Mouse (Mus musculus) megakaryocyte progenitor cell, adult 5-6 weeks (primary cell): Measurements from ENCODE around the gene Gm5678. TPM values are rescaled to one million over a fixed set of nuclear protein-coding genes. Genes with fewer than 3 reads are reported as not detected.
A peak's percentile ranks its signal among the peaks of the same experiment; 100 is the strongest.
"Not testable (repeated sequence)": the region's sequence is repeated elsewhere in the genome, so short reads cannot be mapped to it uniquely, and the experiment has no call there.

Experiments used
- ATAC-seq: replicated peaks from 2 replicates; pipeline ENCODE4 v1.8.0; 2016; ENCODE audit warnings: mild to moderate bottlenecking, moderate TSS enrichment, inconsistent platforms; ENCODE audit not compliant: poor library complexity
- total RNA-seq, 2 experiments: library from RNA; stranded (forward) in 1 of 2; stranded (reverse) in 1 of 2; fragments of 157-497, 149-512 nt in 1 of 2; fragments of 200-1000 nt in 1 of 2; gene quantifications; 2 replicates each; pipeline versions ENCODE4 v1.2.3 to v1.2.4; 2015 to 2017

Gm5678 gene
- total RNA-seq, 2 experiments from 2014 or later, result not detected

DNA sequence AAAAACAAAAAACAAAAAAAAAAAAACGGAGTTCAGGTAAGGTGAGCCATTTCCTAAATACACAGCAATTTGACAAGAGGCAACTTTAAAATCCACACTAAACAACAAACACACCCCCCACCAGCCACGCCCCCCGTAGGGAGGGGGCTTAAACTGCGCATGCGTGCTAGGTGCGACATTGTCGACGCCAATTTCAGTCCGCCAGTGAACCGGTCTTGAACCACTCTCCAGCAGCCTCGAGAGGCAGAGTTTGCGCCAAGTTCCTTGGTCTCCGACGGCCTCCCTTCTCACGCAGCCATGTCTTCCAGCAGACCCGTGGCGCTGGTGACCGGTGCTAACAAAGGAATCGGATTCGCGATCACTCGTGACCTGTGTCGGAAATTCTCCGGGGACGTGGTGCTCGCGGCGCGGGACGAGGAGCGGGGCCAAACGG lies 20.2 kb upstream of the Gm5678 start:
- peak; percentile 63 for ATAC-seq

DNA sequence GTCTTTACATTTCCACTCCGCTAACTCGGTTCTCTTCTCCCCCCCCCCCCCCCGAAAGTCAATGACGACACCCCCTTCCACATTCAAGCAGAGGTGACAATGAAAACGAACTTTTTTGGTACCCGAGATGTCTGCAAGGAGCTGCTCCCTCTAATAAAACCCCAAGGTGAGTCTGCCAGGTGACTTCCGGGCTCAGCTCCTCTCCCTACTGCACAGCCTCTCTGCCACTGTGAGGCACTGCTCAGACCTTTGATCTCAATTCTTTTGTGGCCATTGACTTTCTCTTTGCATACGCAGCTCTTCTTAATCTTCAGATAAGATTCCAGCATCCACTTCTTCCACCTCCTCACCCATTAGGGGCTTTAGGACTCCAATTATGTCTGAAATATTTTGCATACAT lies 19.2 kb upstream of the Gm5678 start:
- no peak for ATAC-seq

DNA sequence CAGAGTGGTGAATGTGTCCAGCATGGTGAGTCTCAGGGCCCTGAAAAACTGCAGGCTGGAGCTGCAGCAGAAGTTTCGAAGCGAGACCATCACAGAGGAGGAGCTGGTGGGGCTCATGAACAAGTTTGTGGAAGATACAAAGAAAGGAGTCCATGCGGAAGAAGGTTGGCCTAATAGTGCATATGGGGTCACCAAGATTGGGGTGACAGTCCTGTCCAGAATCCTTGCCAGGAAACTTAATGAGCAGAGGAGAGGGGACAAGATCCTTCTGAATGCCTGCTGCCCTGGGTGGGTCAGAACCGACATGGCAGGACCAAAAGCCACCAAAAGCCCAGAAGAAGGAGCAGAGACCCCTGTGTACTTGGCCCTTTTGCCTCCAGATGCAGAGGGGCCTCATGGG lies 18.1 kb upstream of the Gm5678 start:
- ATAC-seq, result no peak

DNA sequence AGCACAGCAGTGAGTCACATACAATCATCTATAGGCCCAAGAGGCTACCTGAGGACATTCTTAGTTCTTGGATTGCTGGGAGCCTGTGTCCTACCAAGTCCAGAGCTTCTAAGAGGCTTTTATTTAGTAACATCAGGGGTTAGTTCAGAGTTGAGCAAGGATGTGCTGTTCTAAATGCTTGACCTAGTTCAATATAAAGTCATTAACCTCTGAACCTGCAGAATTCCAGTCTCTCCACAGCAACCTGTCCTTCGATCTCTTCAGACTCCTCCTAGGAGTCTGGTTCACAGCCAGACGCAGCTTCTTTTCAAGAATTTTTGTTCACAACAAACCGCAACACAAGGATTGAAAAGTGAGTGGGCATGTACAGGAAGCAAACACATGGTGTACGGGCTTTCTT lies 16.9 kb upstream of the Gm5678 start:
- no peak for ATAC-seq

DNA sequence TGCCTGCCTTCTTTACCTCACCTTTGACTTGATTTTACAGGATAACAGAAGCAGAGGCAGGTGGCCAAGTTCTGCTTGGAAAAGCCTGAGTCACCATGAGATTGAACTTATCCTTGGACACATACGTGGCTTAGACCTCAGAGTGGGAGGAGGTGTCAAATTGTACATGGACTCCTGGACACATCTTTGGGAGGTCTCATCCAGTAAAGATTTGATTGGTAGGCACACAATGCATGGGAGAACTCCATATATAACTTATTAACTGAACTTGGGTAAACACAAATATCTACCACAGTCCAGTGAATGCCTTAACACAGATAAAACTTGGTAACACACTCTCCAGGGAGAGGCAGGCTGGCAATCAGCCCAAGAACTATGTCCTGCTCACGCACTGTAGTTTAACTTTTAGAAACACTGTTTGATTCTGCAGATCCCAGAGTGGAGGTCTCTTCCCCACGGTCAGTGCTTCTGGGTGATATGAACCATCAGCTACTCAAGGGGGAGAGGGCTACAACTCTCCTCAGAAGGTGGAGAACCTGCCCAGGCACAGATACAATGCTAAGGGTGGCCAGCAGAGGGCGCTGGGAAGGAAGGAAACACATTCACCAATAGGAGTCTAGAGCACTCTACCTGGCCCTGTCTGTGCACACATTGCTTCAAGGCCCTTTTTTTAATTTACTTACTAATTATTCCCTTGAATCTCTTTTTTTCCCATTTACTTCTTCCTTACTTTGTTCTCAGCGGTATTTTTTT lies 12.6 kb upstream of the Gm5678 start:
- ATAC-seq, result peak; percentile 98

DNA sequence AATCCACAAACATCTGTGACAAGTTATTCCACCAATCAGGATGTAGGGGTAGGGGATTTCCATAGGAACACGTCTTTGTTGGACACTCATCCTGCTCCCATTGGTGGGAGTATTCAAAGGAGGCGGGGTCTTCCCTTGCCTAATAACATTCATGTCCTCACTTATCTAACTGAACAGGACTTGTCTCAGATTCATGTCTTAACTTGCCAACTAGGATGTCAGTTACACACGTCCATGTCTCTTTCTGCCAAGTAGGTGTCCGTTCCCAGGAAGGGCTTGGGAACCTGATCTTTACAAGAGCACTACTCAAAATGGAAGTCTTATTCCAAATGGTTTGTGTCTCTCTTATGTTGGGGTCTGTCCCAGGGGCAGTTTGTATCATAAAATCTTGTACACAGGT lies 4.1 kb upstream of the Gm5678 start:
- not testable (repeated sequence) for ATAC-seq

DNA sequence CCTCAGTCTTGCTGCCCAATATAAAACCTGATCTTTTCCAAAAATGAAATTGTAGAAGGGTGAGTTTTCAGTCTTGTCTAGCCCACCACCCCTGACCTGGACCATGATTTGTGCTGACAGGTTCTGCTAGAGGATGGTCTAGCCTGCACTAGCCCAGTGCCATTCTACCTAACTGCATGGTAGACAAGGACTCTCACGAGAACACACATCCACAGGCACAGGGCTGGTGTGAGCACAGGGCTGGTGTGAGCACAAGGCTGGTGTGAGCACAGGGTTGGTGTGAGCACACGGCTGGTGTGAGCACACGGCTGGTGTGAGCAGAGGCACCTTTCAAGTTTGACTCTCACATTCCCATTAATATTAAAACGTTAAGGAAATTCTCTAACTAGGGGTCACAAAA lies 3.2 kb upstream of the Gm5678 start:
- no peak for ATAC-seq

DNA sequence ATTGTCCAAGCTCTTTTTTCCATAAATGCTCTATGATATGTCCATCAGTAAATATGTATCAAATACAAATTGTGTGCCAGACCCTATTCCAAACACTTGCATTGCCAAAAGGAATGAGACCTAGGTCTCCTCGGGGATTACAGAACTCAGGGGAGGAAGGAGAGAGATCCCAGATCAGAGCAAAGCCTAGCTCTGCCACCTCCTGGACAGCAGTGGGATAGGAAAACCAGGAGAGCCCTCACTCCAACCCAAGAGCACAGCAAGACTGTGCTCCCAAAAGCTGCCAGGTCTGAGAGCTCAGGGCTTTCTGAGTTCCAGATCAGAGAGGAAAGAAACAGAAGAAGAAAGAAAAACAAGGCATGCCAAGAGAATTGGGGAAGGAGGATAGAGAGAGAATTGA lies 1.2 kb upstream of the Gm5678 start:
- ATAC-seq, result peak; percentile 72

DNA sequence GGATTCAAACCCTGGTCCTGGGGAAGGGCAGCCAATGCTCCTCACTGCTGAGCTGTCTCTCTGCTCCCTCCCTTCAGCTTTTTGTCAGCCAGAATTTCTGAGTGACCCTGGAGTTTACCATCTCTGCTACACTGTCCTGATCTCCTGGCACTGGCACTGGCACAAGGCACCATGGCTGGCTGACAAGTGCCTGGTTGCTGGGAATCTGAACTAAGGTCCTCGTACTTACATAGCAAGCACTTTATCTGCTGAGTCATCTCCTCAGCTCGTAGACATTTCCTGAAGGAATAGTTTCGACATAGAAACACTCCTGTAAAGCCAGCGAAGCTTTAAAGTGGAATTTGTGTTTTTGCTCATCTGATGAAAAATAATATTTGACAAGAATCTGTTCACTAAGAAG lies 16.1 kb downstream of the Gm5678 start:
- no peak for ATAC-seq

DNA sequence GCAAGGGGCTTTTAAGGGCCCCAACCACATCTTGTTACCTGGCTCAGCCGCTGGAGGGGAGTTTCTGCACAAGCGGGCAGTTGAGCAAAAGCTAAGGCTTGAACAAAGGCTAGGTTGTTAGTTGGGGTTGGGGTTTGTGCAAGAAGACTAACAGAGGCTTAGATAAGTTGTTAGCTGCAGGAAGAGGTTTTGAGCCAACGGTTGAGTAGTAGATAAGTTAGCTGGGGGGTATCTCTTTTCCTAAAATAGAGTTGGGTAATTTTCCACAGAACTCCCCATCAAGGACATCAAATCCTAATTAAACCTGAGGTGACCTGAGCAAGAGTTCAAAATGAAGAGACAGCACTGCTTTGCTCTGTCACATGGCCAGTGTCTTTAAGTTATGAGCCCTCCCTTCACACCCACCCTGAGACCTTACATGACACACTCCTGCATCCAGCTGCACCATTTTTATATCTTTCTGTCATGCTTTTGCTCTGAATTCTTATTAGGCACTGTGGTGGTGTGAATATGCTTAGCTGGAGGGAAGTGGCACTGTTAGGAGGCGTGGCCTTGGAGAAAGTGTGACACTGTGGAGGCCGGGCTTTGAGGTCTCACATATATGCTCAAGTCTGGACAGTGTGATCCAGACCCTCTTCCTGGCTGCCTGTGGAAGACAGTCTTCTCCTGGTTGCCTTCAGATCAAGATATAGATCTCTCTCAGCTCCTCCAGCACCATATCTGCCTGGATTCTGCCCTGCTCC lies 20.7 kb downstream of the Gm5678 start:
- ATAC-seq, result peak; percentile 58

DNA sequence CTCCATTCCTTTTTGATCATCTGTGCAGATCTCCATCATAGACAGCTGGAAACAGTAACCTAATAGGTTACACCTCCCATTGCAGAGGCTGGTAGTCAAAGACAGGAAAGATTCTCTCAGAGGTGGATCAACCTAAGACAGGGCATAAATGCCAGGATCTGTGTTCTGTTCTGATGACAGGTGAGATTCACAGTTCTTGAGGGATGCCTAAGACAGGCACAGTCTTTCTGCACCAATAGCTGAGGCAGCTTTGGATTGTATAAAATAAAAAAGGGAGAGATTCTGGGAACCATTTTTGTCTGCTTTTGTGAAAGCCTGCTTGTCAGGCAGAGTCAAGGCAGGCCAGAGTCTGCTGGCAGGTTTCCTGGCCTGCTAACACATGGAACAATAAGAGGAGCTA lies 40.1 kb downstream of the Gm5678 start:
- ATAC-seq, result no peak

DNA sequence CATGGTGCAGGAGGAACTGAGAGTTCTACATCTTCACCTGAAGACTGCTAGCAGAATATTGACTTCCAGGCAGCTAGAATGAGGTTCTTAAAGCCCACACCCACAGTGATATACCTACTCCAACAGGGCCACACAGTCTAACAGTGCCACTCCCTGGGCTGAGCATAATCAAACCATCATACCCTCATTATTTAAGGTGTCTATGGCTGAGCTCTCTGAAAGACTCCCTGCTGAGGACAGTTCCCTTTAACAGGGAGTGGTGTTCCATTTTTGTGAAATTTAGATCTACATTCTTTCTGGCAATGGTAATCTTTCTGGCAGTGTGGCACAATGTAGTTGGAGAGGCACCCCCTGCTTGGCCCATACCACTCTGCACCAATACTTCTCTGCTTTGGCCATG lies 41.6 kb downstream of the Gm5678 start:
- ATAC-seq, result no peak

DNA sequence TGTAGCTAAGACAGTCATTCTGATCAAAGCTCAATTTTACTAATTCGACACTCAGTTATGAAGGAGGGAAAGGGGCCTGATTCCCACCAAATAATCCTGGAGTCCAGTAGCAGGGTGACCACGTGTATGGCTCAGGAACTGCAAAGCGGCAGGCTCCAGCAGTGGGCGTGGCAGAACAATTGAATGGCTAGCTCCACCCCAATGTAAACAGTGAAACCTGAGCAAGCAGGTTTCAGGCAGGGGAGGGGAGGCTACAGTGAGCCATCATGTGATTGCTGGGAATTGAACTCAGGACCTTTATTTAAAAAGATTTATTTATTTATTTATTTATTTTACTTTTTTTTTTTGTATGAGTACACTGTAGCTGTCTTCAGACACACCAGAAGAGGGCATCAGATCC lies 42.6 kb downstream of the Gm5678 start:
- ATAC-seq, result not testable (repeated sequence)

DNA sequence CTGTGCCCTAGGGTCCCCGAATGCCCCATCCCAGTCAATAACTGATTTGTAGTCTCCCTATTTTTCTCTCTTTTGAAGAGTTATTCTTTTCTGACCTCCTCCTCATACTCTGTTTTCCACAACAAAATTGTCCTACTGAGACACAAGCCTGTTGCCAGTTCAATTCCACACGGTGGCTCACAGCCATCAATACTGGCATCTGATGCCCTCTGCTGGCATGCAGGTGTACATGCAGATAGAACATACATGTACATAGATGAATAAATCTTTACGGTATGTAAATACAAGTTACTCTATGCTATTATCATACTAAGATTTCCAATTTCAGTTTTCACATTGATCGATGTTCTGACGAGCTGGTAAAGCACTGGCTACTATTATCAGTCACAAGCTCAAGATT lies 43.2 kb downstream of the Gm5678 start:
- ATAC-seq, result peak; percentile 76

DNA sequence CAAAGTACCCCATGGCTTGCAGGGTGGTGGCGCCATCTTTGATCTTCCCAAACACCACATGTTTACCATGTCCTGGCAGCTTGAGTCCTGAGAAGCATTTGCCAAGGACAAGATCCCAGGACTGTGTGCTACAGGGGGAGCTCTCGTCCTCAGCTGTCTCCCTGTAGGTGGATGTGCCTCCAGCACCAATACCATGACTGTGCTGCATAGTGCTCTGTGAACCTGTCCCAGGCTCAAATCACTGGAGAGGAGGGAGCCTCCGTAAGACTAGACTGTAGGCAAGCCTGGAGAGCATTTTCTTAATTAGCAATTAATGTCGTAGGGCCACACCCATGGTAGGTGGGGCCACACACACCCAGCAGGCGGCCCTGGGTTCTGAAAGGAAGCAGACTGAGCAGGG lies 48.5 kb downstream of the Gm5678 start:
- ATAC-seq, result no peak

DNA sequence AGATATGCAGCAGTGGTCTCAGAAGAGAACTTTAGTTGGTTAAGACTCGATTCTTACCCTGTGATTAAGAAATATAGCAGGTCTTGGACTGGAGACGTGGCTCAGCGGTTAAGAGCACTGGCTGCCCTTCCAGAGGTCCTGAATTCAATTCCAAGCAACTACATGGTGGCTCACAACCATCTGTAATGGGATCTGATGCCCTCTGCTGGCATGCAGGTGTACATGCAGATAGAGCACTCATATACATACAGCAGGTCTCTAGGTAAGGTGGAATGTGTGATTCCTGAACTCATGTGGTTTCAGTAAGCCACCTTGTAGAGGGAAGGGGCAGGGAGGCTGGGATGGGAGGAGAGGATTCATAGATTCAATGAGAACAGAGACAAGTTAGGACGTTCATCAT lies 50.3 kb downstream of the Gm5678 start:
- no peak for ATAC-seq

DNA sequence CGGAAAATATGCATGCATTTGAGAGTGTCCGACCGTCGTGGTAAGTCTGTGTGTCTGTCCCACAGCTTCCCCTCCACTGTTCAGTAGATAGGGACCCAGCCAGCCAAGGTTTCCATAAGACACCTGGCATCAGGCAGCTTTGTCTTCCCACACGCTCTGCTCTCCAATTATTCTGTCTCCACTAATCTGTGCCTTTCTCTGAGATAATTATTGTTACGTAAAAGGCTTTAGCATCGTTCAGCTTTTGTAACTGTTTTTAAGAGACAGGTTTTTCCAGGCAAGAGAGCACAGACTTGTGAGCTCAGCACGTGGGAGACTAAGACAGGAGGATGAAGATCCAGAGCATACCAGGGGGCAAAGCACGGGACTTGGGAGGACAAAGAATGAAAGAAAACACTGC lies 51.3 kb downstream of the Gm5678 start:
- ATAC-seq, result no peak

Other genes with a start within 250 kb of the Gm5678 start
- 6.8 and 8.0 TPM in 2 replicates for gene Setd4, start 24.0 kb upstream of the Gm5678 start, total RNA-seq (2015)
- 2.4 and 7.6 TPM in 2 replicates for gene Setd4, start 24.0 kb upstream of the Gm5678 start, total RNA-seq (2017)
- gene Cbr1, start 22.2 kb upstream of the Gm5678 start, total RNA-seq (2015), result 20.7 and 27.4 TPM in 2 replicates
- gene Cbr1, start 22.2 kb upstream of the Gm5678 start, total RNA-seq (2017), result 15.2 and 16.7 TPM in 2 replicates
- 0.37 TPM in 1 of 2 replicates, not detected in the other for gene Cbr3, start 55.1 kb downstream of the Gm5678 start, total RNA-seq (2015)
- gene Cbr3, start 55.1 kb downstream of the Gm5678 start, total RNA-seq (2017), result 0.08 TPM in 1 of 2 replicates, not detected in the other
- 8.6 and 9.7 TPM in 2 replicates for gene Dop1b, start 83.8 kb downstream of the Gm5678 start, total RNA-seq (2015)
- 4.7 and 5.8 TPM in 2 replicates for gene Dop1b, start 83.8 kb downstream of the Gm5678 start, total RNA-seq (2017)
- 115 and 119 TPM in 2 replicates for gene Morc3, start 204.0 kb downstream of the Gm5678 start, total RNA-seq (2015)
- 132 and 185 TPM in 2 replicates for gene Morc3, start 204.0 kb downstream of the Gm5678 start, total RNA-seq (2017)